Mouse (Mus musculus) gastrocnemius, postnatal 36 days (tissue): ENCODE results near the gene Ubr3. TPM values are rescaled to one million over a fixed set of nuclear protein-coding genes. Genes with fewer than 3 reads are reported as not detected.
"Not testable (repeated sequence)": the region's sequence is repeated elsewhere in the genome, so short reads cannot be mapped to it uniquely, and the experiment has no call there.

ENCODE experiments used
- DNase-seq, 2 experiments: peaks; one replicate each; pipeline ENCODE4 v3.0.0; 2022
- intact Hi-C: fragments of 180-260 bp; cut with DNase I; formaldehyde crosslinking; loops from one replicate; pipeline ENCODE4 v1.15.1; 2025
- total RNA-seq, 2 experiments: library from RNA; stranded (reverse); gene quantifications; 2 replicates each; pipeline ENCODE4 v1.2.3; 2021

Ubr3 gene
- total RNA-seq, 2 experiments from 2014 or later: 162 to 170 TPM

GRCm38 (mm10) chr2:69897618-69898575 is 851 bp downstream of the Ubr3 start:
- intact Hi-C loops: loop anchor here (5.0 kb wide), 1 partner anchor 36 kb away; the partner anchor contains the start of gene Ssb
- peak; percentile 21 to 51 for DNase-seq

- intact Hi-C loops: no loop called here
- no peak for DNase-seq
These were observed 6.5 kb downstream of the Ubr3 start for GRCm38 (mm10) chr2:69903541-69903940.

GRCm38 (mm10) chr2:69907394-69907793 is 10.3 kb downstream of the Ubr3 start:
- intact Hi-C loops, DNase-seq: not testable (repeated sequence)

- intact Hi-C loops: no loop called here
- no peak for DNase-seq
These were observed 15.8 kb downstream of the Ubr3 start for GRCm38 (mm10) chr2:69912801-69913200.

GRCm38 (mm10) chr2:69917301-69917700 is 20.3 kb downstream of the Ubr3 start:
- intact Hi-C loops: no loop called here
- no peak for DNase-seq

GRCm38 (mm10) chr2:69924943-69925342 is 27.9 kb downstream of the Ubr3 start:
- no peak for DNase-seq
- intact Hi-C loops: no loop called here

GRCm38 (mm10) chr2:69936331-69936730 is 39.3 kb downstream of the Ubr3 start:
- no peak for DNase-seq
- intact Hi-C loops: loop anchor here (5.0 kb wide), 1 partner anchor 41 kb away; no protein-coding TSS in a partner anchor

GRCm38 (mm10) chr2:69939226-69939625 is 42.2 kb downstream of the Ubr3 start:
- intact Hi-C loops: loop anchor here (5.0 kb wide), 1 partner anchor 38 kb away; no protein-coding TSS in a partner anchor
- DNase-seq: no peak

GRCm38 (mm10) chr2:69939649-69940048 is 42.6 kb downstream of the Ubr3 start:
- intact Hi-C loops: loop anchor here (5.0 kb wide), 1 partner anchor 38 kb away; no protein-coding TSS in a partner anchor
- no peak for DNase-seq

- no peak for DNase-seq
- intact Hi-C loops: no loop called here
These were observed 44.5 kb downstream of the Ubr3 start for GRCm38 (mm10) chr2:69941391-69942030.

GRCm38 (mm10) chr2:69952849-69953248 is 55.8 kb downstream of the Ubr3 start:
- intact Hi-C loops: loop anchor here (5.0 kb wide), 2 partner anchors 81 to 151 kb away; no protein-coding TSS in a partner anchor

GRCm38 (mm10) chr2:69955635-69956034 is 58.6 kb downstream of the Ubr3 start:
- no peak for DNase-seq
- intact Hi-C loops: no loop called here

More at GRCm38 (mm10) chr2:69952849-69953248, 55.8 kb downstream of the Ubr3 start:
- no peak for DNase-seq

- intact Hi-C loops: no loop called here
These were observed 60.6 kb downstream of the Ubr3 start for GRCm38 (mm10) chr2:69957622-69958021.

GRCm38 (mm10) chr2:69974896-69975295 is 77.8 kb downstream of the Ubr3 start:
- no peak for DNase-seq
- intact Hi-C loops: loop anchor here (5.0 kb wide), 1 partner anchor 38 kb away; no protein-coding TSS in a partner anchor

More at GRCm38 (mm10) chr2:69957622-69958021, 60.6 kb downstream of the Ubr3 start:
- no peak for DNase-seq

GRCm38 (mm10) chr2:69989224-69989623 is 92.2 kb downstream of the Ubr3 start:
- no peak for DNase-seq
- intact Hi-C loops: no loop called here

- intact Hi-C loops: no loop called here
- no peak for DNase-seq
These were observed 93.6 kb downstream of the Ubr3 start for GRCm38 (mm10) chr2:69990647-69991046.

GRCm38 (mm10) chr2:69994082-69994736 is 97.2 kb downstream of the Ubr3 start:
- intact Hi-C loops: not testable (repeated sequence)
- peak in 1 of 2 experiments; percentile 8 for DNase-seq

GRCm38 (mm10) chr2:69994779-69995178 is 97.7 kb downstream of the Ubr3 start:
- no peak for DNase-seq
- intact Hi-C loops: no loop called here

GRCm38 (mm10) chr2:69999097-69999770 is 102.2 kb downstream of the Ubr3 start:
- no peak for DNase-seq
- intact Hi-C loops: no loop called here

GRCm38 (mm10) chr2:70000316-70000715 is 103.3 kb downstream of the Ubr3 start:
- intact Hi-C loops: no loop called here
- DNase-seq: no peak
